Mouse (Mus musculus): Measurements from ENCODE around the gene Gm20503. TPM values are rescaled to one million over a fixed set of nuclear protein-coding genes. Genes with fewer than 3 reads are reported as not detected.

Gene Gm20503
- polyA plus RNA-seq, 1 experiment from 2014 or later = 8.8 TPM

DNA sequence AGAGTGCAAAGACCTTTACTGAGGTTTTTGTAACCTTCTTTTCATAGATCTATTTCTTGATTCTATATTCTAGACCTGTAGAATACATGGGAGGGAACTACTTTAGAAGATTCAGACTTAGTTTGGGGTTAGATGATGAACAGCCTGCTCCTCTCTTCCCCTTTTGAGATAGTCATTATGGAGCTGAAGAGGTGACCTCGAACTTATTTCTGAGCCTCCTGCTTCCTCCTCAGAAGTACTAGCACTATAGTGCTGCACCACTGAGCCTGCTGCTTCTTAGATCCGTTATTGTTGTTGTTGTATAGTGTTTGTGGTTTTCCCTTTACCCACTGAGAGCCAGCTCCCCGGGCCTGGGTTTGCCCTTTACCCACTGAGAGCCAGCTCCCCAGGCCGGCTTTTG lies 6.7 kb downstream of the Gm20503 start:
- no peaks in the 10 kb centered on the region for H3K27me3 ChIP-seq (replicated peaks; ENCODE audit: low read depth, poor library complexity, severe bottlenecking)
- no peak for DNase-seq (ENCODE audit: low spot score)
- peaks cover 29% of the 10 kb centered on the region for H3K4me1 ChIP-seq
- peaks cover 6% of the 10 kb centered on the region; the same call in 1 of the 2 replicates for H3K36me3 ChIP-seq (replicated peaks)
- WGBS = 76% methylated on average over 4 of the region's 4 CpGs
- H3K27ac ChIP-seq (replicated peaks) = no peak overlapping the region
- no peaks in the 10 kb centered on the region for H3K9me3 ChIP-seq
- no peak overlapping the region for H3K4me3 ChIP-seq

DNA sequence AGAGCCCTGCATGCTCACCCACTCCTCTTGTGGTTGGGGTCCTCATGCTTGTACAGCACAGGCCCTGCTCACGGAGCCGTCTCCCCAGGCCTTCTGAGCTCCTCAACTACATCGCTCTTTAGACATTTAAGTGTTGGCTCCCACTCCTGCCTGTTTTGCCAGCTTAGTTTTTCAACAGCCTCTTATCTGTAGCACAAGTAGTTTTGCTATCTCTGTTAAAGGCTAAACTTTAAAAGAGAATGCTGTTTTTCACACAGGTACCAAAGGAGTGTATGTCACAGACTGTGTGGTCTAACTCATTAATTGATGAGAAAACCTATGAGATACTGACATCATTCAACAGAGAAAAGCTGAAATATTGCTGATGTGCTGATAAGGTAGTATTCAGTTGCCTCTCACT lies 8.4 kb downstream of the Gm20503 start:
- H3K9me3 ChIP-seq = no peaks in the 10 kb centered on the region
- WGBS = 84% methylated on average over 3 of the region's 3 CpGs
- H3K27ac ChIP-seq (replicated peaks) = no peak overlapping the region
- no peaks in the 10 kb centered on the region for H3K27me3 ChIP-seq (replicated peaks; ENCODE audit: low read depth, poor library complexity, severe bottlenecking)
- peaks cover 12% of the 10 kb centered on the region for H3K4me1 ChIP-seq
- no peak overlapping the region for H3K4me3 ChIP-seq
- DNase-seq (ENCODE audit: low spot score) = no peak
- H3K36me3 ChIP-seq (replicated peaks) = peaks cover 11% of the 10 kb centered on the region

DNA sequence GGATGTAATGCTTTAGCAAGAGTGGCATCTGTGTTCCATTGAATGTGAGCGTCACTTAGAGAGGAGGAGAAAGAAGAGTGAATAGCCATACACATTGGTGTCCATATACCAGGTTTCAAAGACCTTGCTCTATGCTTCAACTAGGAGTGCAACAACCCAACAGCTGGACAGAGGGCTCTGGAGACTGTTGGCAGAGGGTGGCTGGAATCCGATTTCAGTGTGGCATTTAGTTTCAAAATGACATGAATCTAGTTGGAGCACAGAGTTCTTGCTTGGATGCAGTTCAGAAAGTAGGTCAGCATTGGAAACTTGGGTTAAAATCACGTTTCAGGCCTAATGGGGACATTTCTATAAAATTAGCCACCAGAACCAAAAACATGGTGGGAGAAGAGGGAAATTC lies 12.2 kb downstream of the Gm20503 start:
- H3K27me3 ChIP-seq (replicated peaks; ENCODE audit: low read depth, poor library complexity, severe bottlenecking) = no peaks in the 10 kb centered on the region
- H3K4me3 ChIP-seq = no peak overlapping the region
- H3K27ac ChIP-seq (replicated peaks) = no peak overlapping the region
- peaks cover 37% of the 10 kb centered on the region for H3K36me3 ChIP-seq (replicated peaks)
- DNase-seq (ENCODE audit: low spot score) = no peak
- 86% methylated on average over 3 of the region's 3 CpGs for WGBS
- no peaks in the 10 kb centered on the region for H3K9me3 ChIP-seq
- no peaks in the 10 kb centered on the region for H3K4me1 ChIP-seq

DNA sequence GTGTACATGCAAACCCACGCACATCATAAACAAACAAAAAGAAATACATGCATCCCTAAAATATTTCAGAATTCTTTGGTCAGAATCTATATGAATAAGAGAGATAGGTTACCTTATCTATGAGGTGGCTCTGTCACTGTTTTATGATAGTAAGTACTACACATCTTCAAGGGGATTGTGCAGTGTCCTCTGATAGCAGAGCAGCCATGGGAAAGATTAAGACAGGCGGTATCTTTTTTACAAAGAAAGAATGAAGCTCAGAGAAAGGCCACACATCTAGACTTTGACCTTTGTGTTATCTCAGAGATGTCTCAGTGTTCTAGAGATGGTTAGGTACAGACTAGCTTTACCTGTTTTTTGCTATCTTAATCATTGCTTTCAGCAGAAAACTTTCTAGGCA lies 13.9 kb downstream of the Gm20503 start:
- Histone ChIP-seq H3K4me3 (no peak overlapping the region), H3K27ac (replicated peaks) (no peak overlapping the region), H3K36me3 (replicated peaks) (peaks cover 50% of the 10 kb centered on the region), H3K27me3 (replicated peaks; ENCODE audit: low read depth, poor library complexity, severe bottlenecking) (no peaks in the 10 kb centered on the region), H3K9me3 (no peaks in the 10 kb centered on the region), H3K4me1 (no peaks in the 10 kb centered on the region)
- 92% methylated on average over 2 of the region's 2 CpGs for WGBS
- no peak for DNase-seq (ENCODE audit: low spot score)

DNA sequence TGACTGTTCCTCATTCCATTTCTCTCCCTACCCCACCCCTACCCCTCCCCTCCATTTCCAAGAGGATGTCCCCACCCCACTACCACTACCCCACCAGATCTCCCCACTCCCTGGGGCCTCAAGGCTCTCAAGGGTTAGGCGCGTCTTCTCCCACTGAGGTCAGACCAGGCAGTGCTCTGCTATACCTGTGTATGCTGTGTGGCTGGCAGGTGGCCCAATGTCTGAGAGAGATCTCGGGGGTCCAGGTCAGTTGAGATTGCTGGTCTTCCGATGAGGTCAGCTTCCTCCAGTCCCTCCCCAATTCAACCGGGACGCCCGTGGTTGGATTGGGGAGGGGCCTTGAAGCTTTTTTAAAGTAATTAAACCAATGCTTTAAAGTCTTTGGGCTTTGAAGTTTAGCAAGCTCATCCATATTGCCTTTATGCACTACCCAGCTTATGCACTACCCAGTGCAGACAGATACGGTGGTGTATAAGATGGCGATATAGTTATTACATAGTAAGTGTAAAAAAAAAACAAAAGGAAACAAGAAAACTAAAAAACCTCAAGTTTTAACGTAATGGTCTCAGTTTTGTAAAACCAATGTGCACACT lies 31.4 kb downstream of the Gm20503 start:
- H3K36me3 ChIP-seq (replicated peaks) = peaks cover 13% of the 10 kb centered on the region
- peak overlapping the region; percentile 83 for H3K4me3 ChIP-seq
- DNase-seq (ENCODE audit: low spot score) = no peak
- H3K27me3 ChIP-seq (replicated peaks; ENCODE audit: low read depth, poor library complexity, severe bottlenecking) = no peaks in the 10 kb centered on the region
- no peak overlapping the region for H3K27ac ChIP-seq (replicated peaks)
- WGBS = 82% methylated on average over 10 of the region's 10 CpGs
- H3K4me1 ChIP-seq = peaks cover 10% of the 10 kb centered on the region; the same call in 1 of the 2 replicates
- H3K9me3 ChIP-seq = peaks cover 8% of the 10 kb centered on the region; the same call in 1 of the 2 replicates

DNA sequence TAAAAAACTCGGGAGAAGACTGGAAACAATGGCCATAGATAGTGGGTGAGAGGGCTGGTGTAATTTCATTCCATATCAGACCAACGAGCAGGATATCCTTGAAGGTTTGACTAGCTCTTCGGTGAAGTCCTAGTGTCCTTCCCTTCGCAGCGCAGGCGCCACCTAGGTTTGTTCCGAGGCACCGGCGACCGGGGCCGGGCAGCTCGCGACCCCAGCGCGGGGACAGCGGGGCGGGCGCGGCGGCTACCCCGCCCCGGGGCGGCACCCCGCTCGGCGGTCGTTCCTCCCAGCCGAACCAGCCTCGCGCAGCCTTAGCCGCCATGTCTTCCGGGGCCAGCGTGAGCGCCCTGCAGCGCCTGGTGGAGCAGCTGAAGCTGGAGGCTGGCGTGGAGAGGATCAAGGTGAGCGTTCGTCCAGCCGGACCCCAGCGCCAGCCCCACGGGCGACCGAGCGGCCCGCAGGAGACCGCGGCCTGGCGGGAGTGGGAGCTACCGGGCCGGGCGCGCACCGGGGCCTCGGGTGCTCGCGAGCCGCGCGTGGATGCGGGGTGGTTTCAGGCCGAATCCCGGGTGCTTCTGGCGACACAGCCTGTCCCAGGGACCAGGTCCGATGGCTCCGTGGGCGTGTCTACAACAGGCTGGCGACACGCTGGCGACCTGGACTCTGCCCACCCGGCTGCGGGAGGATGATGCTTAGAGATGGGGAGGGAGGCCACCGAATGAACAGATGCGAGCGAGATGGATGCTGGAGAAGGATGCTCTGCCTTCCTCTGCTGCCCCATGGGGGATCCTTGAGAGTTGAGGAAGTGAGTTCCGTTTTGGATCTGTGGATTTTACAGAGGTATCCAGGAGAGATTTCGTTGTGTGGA lies 32.1 kb downstream of the Gm20503 start, which contains the start of gene Gng10:
TSS of gene Gng10 (plus strand) at position 171 of the 868 bp plus-strand sequence.
- Histone ChIP-seq H3K27ac (replicated peaks) (peak within 1 kb of the TSS; percentile 93), H3K4me1 (peaks cover 10% of the 10 kb centered on the region; the same call in 1 of the 2 replicates), H3K27me3 (replicated peaks; ENCODE audit: low read depth, poor library complexity, severe bottlenecking) (no peaks in the 10 kb centered on the region), H3K9me3 (peaks cover 6% of the 10 kb centered on the region; the same call in 1 of the 2 replicates), H3K36me3 (replicated peaks) (peaks cover 20% of the 10 kb centered on the region), H3K4me3 (peak within 1 kb of the TSS; percentile 83)
- peak; percentile 77 for DNase-seq (ENCODE audit: low spot score)
- WGBS = 6% methylated on average over 76 of the region's 76 CpGs

DNA sequence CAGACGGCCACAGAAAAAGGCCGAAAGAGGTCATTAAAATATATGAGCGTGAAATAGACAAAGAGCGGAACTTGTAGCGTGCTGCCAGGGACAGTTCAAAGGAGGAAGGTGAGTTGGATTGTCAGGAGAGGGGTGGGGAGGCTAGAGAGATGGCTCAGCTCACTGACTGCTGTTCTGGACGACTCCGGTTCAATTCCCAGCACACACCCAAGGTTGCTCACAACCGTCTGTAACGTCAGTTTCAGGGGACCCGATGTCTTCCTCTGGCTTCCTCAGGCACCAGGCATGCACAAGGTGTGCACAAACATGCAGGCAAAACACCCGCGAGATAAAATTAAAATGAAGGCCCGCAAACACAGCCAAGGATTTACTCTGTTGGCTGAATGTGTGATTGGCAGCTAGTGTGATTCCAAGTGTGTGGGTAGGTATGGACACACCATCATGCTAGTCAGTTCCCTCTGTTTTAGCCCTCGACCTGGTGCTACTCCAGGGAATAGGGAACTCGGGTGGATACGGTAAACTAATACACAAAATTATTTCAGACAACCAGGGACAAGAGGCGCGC lies 32.9 kb downstream of the Gm20503 start:
- Histone ChIP-seq H3K4me1 (peaks cover 10% of the 10 kb centered on the region; the same call in 1 of the 2 replicates), H3K27me3 (replicated peaks; ENCODE audit: low read depth, poor library complexity, severe bottlenecking) (no peaks in the 10 kb centered on the region), H3K4me3 (peak overlapping the region; percentile 83), H3K27ac (replicated peaks) (peak overlapping the region; percentile 93), H3K36me3 (replicated peaks) (peaks cover 27% of the 10 kb centered on the region), H3K9me3 (peaks cover 6% of the 10 kb centered on the region; the same call in 1 of the 2 replicates)
- WGBS = 57% methylated on average over 18 of the region's 18 CpGs
- DNase-seq (ENCODE audit: low spot score) = peak; percentile 27

DNA sequence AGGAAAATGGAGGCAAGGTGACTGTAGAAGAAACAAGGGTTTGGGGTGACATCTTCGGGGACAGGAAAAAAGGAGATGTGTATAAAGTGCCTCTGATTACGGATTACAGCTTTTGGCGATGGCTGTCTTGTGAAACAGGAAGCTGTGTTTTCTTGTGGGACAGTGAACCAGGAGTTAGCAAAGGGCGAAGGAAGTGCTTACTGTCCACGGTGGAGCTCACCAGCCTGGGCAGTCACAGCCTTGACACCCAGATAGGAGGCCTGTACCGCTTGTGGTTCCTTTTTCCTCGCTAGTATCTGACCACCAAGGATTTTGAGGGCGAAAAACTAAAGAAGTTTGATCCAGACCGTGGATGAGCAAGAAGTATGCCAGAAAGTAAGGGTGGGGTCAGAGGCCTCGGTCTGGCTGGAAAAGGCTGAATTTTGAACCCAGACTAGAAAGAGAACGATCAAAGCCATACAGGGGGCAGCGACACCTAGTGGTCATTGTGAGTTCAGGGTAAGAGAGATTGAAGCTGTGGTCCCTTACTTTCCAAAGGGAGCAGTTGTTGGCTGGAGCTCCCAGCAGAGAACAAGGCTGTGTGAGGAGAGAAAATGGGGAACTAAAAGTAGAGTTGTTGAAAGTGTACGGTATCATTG lies 33.6 kb downstream of the Gm20503 start:
- Histone ChIP-seq H3K36me3 (replicated peaks) (peaks cover 30% of the 10 kb centered on the region), H3K4me1 (peaks cover 10% of the 10 kb centered on the region; the same call in 1 of the 2 replicates), H3K27ac (replicated peaks) (no peak overlapping the region), H3K27me3 (replicated peaks; ENCODE audit: low read depth, poor library complexity, severe bottlenecking) (no peaks in the 10 kb centered on the region), H3K4me3 (no peak overlapping the region), H3K9me3 (peaks cover 6% of the 10 kb centered on the region; the same call in 1 of the 2 replicates)
- peak; percentile 82 for DNase-seq (ENCODE audit: low spot score)
- 46% methylated on average over 13 of the region's 13 CpGs for WGBS

DNA sequence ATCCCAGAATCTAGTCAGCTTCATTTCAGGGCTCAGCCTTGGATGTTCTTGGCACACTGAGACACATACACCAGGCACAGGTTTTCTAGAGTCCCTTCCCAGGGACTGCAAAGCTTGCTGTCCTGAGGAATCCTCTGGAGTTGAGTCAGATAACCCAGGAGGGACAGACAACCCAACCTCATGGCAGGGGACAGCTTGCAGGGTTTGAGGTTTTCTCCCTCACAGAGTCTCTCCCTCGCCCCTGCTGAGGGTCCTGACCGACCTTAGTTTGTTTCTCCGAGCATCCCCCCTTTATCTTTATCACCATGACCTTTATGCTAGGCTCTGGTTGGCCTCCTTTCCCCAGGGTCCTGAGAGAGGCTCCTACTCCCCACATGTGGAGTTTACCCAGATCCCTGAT lies 34.5 kb downstream of the Gm20503 start:
- Histone ChIP-seq H3K36me3 (replicated peaks) (peaks cover 34% of the 10 kb centered on the region), H3K4me3 (no peak overlapping the region), H3K27me3 (replicated peaks; ENCODE audit: low read depth, poor library complexity, severe bottlenecking) (no peaks in the 10 kb centered on the region), H3K27ac (replicated peaks) (no peak overlapping the region), H3K4me1 (peaks cover 10% of the 10 kb centered on the region; the same call in 1 of the 2 replicates), H3K9me3 (peaks cover 6% of the 10 kb centered on the region; the same call in 1 of the 2 replicates)
- no peak for DNase-seq (ENCODE audit: low spot score)
- WGBS = 84% methylated on average over 3 of the region's 3 CpGs

DNA sequence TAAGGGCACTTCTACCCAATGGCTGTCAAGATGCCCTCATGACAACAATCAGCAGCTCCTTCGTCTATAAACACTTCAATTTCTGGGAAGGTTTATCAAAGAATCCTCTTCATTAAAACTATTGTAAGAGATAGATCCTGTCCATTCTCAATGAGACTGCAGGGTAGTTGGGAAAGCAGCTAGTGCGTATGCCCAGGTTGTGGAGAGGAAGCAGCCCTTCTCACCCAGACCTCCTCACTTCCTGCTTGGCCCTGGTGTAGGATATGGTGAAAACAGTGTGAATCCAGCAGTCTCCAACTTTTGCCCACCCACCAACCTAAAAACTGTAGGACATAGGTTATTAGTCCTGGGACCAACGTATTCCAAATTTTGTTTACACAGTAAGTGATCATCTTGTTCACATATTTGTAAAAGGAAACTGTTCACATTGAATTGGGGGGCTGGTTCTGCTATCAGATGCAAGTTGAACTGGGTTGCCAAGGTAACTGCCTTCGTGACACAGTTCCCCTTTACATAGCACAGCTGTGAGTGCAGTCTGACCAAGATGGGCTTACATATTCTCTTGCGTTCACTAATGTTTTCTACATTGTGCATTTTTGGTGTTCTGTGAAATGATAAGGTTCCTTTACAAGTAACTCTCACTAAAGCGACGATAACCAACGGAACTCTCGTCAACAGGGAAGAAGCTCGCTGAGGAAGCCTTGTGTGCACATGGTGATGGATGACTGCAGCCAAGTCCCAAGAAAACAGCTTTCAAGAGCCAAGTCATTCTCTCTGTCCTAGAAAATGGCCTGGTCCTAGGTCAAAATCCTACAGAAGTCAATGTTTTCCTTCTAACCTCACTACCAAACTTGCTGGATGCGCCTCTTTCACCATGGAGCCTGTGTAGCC lies 37.6 kb downstream of the Gm20503 start:
- peaks cover 39% of the 10 kb centered on the region for H3K36me3 ChIP-seq (replicated peaks)
- no peak overlapping the region for H3K4me3 ChIP-seq
- WGBS = 91% methylated on average over 11 of the region's 11 CpGs
- peaks cover 8% of the 10 kb centered on the region; the same call in 1 of the 2 replicates for H3K4me1 ChIP-seq
- H3K9me3 ChIP-seq = no peaks in the 10 kb centered on the region
- no peak for DNase-seq (ENCODE audit: low spot score)
- no peak overlapping the region for H3K27ac ChIP-seq (replicated peaks)
- no peaks in the 10 kb centered on the region for H3K27me3 ChIP-seq (replicated peaks; ENCODE audit: low read depth, poor library complexity, severe bottlenecking)

DNA sequence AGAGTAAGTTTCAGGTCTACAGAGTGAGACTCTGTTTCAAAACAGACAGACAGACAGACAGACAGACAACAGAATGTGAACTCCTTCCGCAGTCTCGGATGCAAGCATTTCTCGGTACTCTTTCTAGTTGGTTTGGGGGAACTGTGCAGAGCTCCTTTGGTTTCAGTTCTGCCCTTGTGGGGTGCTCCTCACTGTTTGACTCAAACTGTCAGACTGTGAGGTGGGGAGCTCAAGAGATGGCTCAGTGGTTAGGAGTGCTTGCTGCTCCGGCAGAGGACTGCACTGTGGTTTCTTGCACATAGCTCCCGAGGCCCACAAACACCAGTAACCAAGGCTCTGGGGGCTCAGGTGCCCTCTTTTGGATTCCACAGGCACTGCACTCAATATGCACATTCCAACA lies 40.1 kb downstream of the Gm20503 start:
- Histone ChIP-seq H3K27ac (replicated peaks) (no peak overlapping the region), H3K36me3 (replicated peaks) (peaks cover 39% of the 10 kb centered on the region), H3K9me3 (no peaks in the 10 kb centered on the region), H3K4me3 (no peak overlapping the region), H3K27me3 (replicated peaks; ENCODE audit: low read depth, poor library complexity, severe bottlenecking) (no peaks in the 10 kb centered on the region), H3K4me1 (no peaks in the 10 kb centered on the region)
- DNase-seq (ENCODE audit: low spot score) = no peak
- WGBS = 94% methylated on average over 5 of the region's 5 CpGs

All from embryonic facial prominence, embryonic 10.5 days (tissue).